Comparison of ENCODE assay signal across 21 mouse cellular contexts in genomic region chr10:115978992-115979391, GRCm38 (mm10). TPM values are rescaled to one million over a fixed set of nuclear protein-coding genes. Genes with fewer than 3 reads are reported as not detected.
DNase-seq lines count a peak whose midpoint lies in the region; ATAC-seq and TF ChIP-seq lines count a peak whose summit lies in the region.
"Had no signal": no experiment of that assay in that cellular context is flagged by ENCODE, and none has a peak within 500 bp of the region (broad histone marks: within the 10 kb centered on the region; RNA-seq: fewer than 3 reads in every experiment).

No protein-coding gene starts in this region.

- WGBS in lung, embryonic 14.5 days: 40% methylated on average over 7 of the region's 7 CpGs
- 74% methylated on average over 7 of the region's 7 CpGs for WGBS in hindbrain, embryonic 14.5 days

- intact Hi-C loops in heart, postnatal 25 days (cut with DNase I): no loop called here

- H3K36me3 ChIP-seq in lung, embryonic 14.5 days (ENCODE audit: insufficient read depth): no peaks in the 10 kb centered on the region
- H3K36me3 ChIP-seq in hindbrain, embryonic 14.5 days (replicated peaks; ENCODE audit: control insufficient read depth, insufficient read depth): no peaks in the 10 kb centered on the region
- H3K36me3 ChIP-seq: forebrain, embryonic 10.5 days; heart, embryonic 15.5 days; liver, embryonic 15.5 days; neural tube, embryonic 12.5 days; stomach, embryonic 15.5 days had no signal

- peak; percentile 31 for DNase-seq in lung, embryonic 14.5 days
- DNase-seq in lung, adult 18-20 months: no peak
- peak; percentile 44 for DNase-seq in gastrocnemius, adult 18-20 months (ENCODE audit: low spot score)
- peak; percentile 13 for DNase-seq in gastrocnemius, postnatal 10 days
- peak; percentile 4 for DNase-seq in heart, postnatal 25 days (ENCODE audit: low spot score)
- DNase-seq in thymus, postnatal 36 days: no peak
- DNase-seq in right cerebral cortex, postnatal 4 days: no peak
- no peak for DNase-seq in hindbrain, embryonic 14.5 days (ENCODE audit: low spot score)
- DNase-seq: adrenal gland, postnatal 25 days; cerebellum, postnatal 14 days; kidney, adult 18-20 months; layer of hippocampus, postnatal 36 days had no signal

- no peak; the same call in 1 of the 2 replicates for ATAC-seq in lung, embryonic 14.5 days (ENCODE audit: insufficient read depth)
- no peak for ATAC-seq in hindbrain, embryonic 14.5 days (ENCODE audit: low FRiP score)
- ATAC-seq: CD4-positive, CD25-positive, alpha-beta regulatory T cell, adult 4 months; hindbrain, postnatal 0 days had no signal

- H3K9me3 ChIP-seq in lung, embryonic 14.5 days (ENCODE audit: low read depth, low read length): no peaks in the 10 kb centered on the region
- H3K9me3 ChIP-seq in hindbrain, embryonic 14.5 days (ENCODE audit: control insufficient read depth, low read length): no peaks in the 10 kb centered on the region
- H3K9me3 ChIP-seq: forebrain, embryonic 10.5 days; heart, embryonic 15.5 days; liver, embryonic 15.5 days; neural tube, embryonic 12.5 days; stomach, embryonic 15.5 days had no signal

- no peak overlapping the region for H3K27ac ChIP-seq in lung, embryonic 14.5 days (ENCODE audit: low read depth)
- no peak overlapping the region for H3K27ac ChIP-seq in hindbrain, embryonic 14.5 days
- H3K27ac ChIP-seq: forebrain, embryonic 10.5 days; heart, embryonic 15.5 days; hindbrain, postnatal 0 days; liver, embryonic 15.5 days; neural tube, embryonic 12.5 days; stomach, embryonic 15.5 days had no signal

- no peak for TF ChIP-seq CTCF in lung, embryonic 14.5 days (IDR thresholded peaks at IDR 0.05; ENCODE audit: low read depth)

- no peak overlapping the region for H3K4me3 ChIP-seq in lung, embryonic 14.5 days (ENCODE audit: low read depth, low read length)
- no peak overlapping the region for H3K4me3 ChIP-seq in hindbrain, embryonic 14.5 days (replicated peaks; ENCODE audit: low read length)
- H3K4me3 ChIP-seq: forebrain, embryonic 10.5 days; heart, embryonic 15.5 days; liver, embryonic 15.5 days; neural tube, embryonic 12.5 days; stomach, embryonic 15.5 days had no signal

- H3K4me2 ChIP-seq in lung, embryonic 14.5 days: no peak overlapping the region
- no peak overlapping the region for H3K4me2 ChIP-seq in hindbrain, embryonic 14.5 days (replicated peaks)
- H3K4me2 ChIP-seq: heart, embryonic 15.5 days; liver, embryonic 15.5 days; neural tube, embryonic 12.5 days; stomach, embryonic 15.5 days had no signal

- H3K4me1 ChIP-seq in lung, embryonic 14.5 days (ENCODE audit: insufficient read depth): no peaks in the 10 kb centered on the region
- no peaks in the 10 kb centered on the region for H3K4me1 ChIP-seq in hindbrain, embryonic 14.5 days (replicated peaks; ENCODE audit: control insufficient read depth, insufficient read depth, low read length)
- H3K4me1 ChIP-seq: forebrain, embryonic 10.5 days; heart, embryonic 15.5 days; liver, embryonic 15.5 days; neural tube, embryonic 12.5 days; stomach, embryonic 15.5 days had no signal

- H3K9ac ChIP-seq in lung, embryonic 14.5 days: no peak overlapping the region
- H3K9ac ChIP-seq in hindbrain, embryonic 14.5 days: no peak overlapping the region
- H3K9ac ChIP-seq: heart, embryonic 15.5 days; liver, embryonic 15.5 days; neural tube, embryonic 12.5 days; stomach, embryonic 15.5 days had no signal

- H3K27me3 ChIP-seq in lung, embryonic 14.5 days (ENCODE audit: insufficient read depth, low read length): no peaks in the 10 kb centered on the region
- no peaks in the 10 kb centered on the region for H3K27me3 ChIP-seq in hindbrain, embryonic 14.5 days (ENCODE audit: control insufficient read depth, insufficient read depth, low read length)
- H3K27me3 ChIP-seq: heart, embryonic 15.5 days; liver, embryonic 15.5 days; neural tube, embryonic 12.5 days; stomach, embryonic 15.5 days had no signal

RNA-seq across cellular contexts. Expression of gene Ptprr, which starts 39.0 kb away (rescaled TPM):
- 0.21 and 0.23 TPM in 2 replicates for polyA plus RNA-seq in lung, embryonic 14.5 days (2014; fragmentation: Nextera tagmentation; extraction: Ambion mirVana)
- total RNA-seq in gastrocnemius, adult 18-20 months (2021): 1 to 10 TPM in 1 of 2 experiments, under 1 TPM in 1; 0.75 to 1.3 TPM
- total RNA-seq in gastrocnemius, postnatal 10 days (2021): under 1 TPM; 0.29 to 0.47 TPM
- 1 to 10 TPM; 1.8 to 2.1 TPM for total RNA-seq in heart, postnatal 25 days (2021)
- 21.5 and 26.8 TPM in 2 replicates for polyA plus RNA-seq in hindbrain, embryonic 14.5 days (2014; fragmentation: Nextera tagmentation; extraction: Ambion mirVana)
- total RNA-seq: megakaryocyte-erythroid progenitor cell, adult 5-6 weeks; MEL had no signal

Comparison
In these comparisons a context has a peak if more than half of its experiments do, and no peak if none do; other contexts are left out.
1. DNase-seq: peak in lung, embryonic 14.5 days (single experiment), gastrocnemius, adult 18-20 months (single experiment), gastrocnemius, postnatal 10 days (single experiment) and heart, postnatal 25 days (single experiment); none in lung, adult 18-20 months (0 of 2), thymus, postnatal 36 days (0 of 2), right cerebral cortex, postnatal 4 days (single experiment) and hindbrain, embryonic 14.5 days (single experiment).